Mouse (Mus musculus) forebrain, postnatal 0 days (tissue): ENCODE measurements around the gene Cd24a. TPM values are rescaled to one million over a fixed set of nuclear protein-coding genes. Genes with fewer than 3 reads are reported as not detected.

ENCODE experiments used
- ATAC-seq: fragments of 200-750 bp; cut with Nextera tagmentation; 2 replicates; pipeline ENCODE4 v1.8.0; 2017; ENCODE audit warnings: mild to moderate bottlenecking, moderate library complexity
- DNase-seq: peaks from one replicate; pipeline ENCODE4 v3.0.0-alpha.2; 2015
- H3K27ac ChIP-seq: fragments of 300-500 bp; sonication (generic); 2 replicates; pipeline ENCODE4 v1.5.1; 2014; ENCODE audit warnings: low read depth, mild to moderate bottlenecking, antibody characterized with exemption, low read length, moderate library complexity, mixed read lengths
- H3K27me3 ChIP-seq: fragments of 300-500 bp; sonication (generic); 2 replicates; pipeline ENCODE4 v1.6.1; 2014; ENCODE audit warnings: mild to moderate bottlenecking, low read length, mixed read lengths; ENCODE audit not compliant: insufficient read depth
- H3K36me3 ChIP-seq: fragments of 300-500 bp; sonication (generic); 2 replicates; pipeline ENCODE4 v1.6.1; 2014; ENCODE audit warnings: mild to moderate bottlenecking, moderate library complexity; ENCODE audit not compliant: insufficient read depth
- H3K4me1 ChIP-seq: fragments of 300-500 bp; sonication (generic); 2 replicates; pipeline ENCODE4 v1.6.1; 2014; ENCODE audit warnings: antibody characterized with exemption; ENCODE audit not compliant: insufficient read depth
- H3K4me2 ChIP-seq: fragments of 300-500 bp; sonication (generic); 2 replicates; pipeline ENCODE4 v1.6.1; 2014; ENCODE audit warnings: low read depth, mild to moderate bottlenecking, moderate library complexity
- H3K4me3 ChIP-seq: fragments of 300-500 bp; sonication (generic); 2 replicates; pipeline ENCODE4 v1.5.1; 2014; ENCODE audit warnings: low read depth, low read length, mixed read lengths
- H3K9ac ChIP-seq: fragments of 300-500 bp; sonication (generic); 2 replicates; pipeline ENCODE4 v1.6.1; 2014; ENCODE audit warnings: mild to moderate bottlenecking
- H3K9me3 ChIP-seq: fragments of 300-500 bp; sonication (generic); 2 replicates; pipeline ENCODE4 v1.6.1; 2016; ENCODE audit warnings: low read length
- CTCF ChIP-seq: sonication (generic); IDR thresholded peaks from 2 replicates; pipeline ENCODE4 v1.5.1; 2016; ENCODE audit warnings: antibody characterized with exemption, control low read depth, low read depth
- WGBS: fragments of 180-500 bp; shearing (Covaris S2); extraction: QIAGEN DNeasy Blood & Tissue Kit; methylation state at CpG from one replicate; pipeline ENCODE4 v1.1.7; 2014; 5-methylcytosine and 5-hydroxymethylcytosine counted together
- polyA plus RNA-seq: library from polyadenylated mRNA; unstranded; fragments of >200 nt; fragmentation: Nextera tagmentation; extraction: Ambion mirVana; gene quantifications from 2 replicates; pipeline ENCODE4 v1.2.1, GENCODE M21; 2015
- total RNA-seq: library from RNA; depleted of rRNA; stranded (reverse); fragments of >200 nt; gene quantifications from 2 replicates; pipeline ENCODE4 v1.2.3, GENCODE M21; 2014

Cd24a gene
- total and polyA plus RNA-seq, 2 experiments from 2014 or later: 668 to 1,087 TPM

DNA sequence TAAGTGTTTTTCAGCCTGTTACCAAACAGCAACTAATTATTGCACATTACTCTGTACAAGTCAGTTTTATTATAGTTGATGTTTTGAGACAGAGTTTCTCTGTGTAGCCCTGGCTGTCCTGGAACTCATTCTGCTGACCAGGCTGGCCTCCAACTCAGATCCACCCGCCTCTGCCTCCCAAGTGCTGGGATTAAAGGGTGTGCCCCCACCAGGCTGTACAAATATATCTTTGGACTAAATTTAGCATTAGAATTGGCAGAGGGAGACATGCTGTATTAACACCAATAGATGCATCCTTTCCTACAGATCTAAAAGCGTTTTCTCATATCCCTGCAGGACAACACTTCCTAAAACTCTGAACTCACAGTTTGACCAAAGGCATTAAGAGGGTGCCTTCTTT, 3.7 kb upstream of the Cd24a start:
- Histone ChIP-seq H3K4me1 (peaks cover 5% of the 10 kb centered on the region; the same call in 1 of the 2 replicates), H3K9me3 (no peaks in the 10 kb centered on the region), H3K4me3 (no peak overlapping the region), H3K27me3 (no peaks in the 10 kb centered on the region), H3K4me2 (no peak overlapping the region), H3K27ac (no peak overlapping the region), H3K9ac (no peak overlapping the region), H3K36me3 (no peaks in the 10 kb centered on the region)
- ATAC-seq: no peak
- TF ChIP-seq CTCF: no peak
- DNase-seq: no peak
- WGBS: 80% methylated on average over 2 of the region's 2 CpGs

DNA sequence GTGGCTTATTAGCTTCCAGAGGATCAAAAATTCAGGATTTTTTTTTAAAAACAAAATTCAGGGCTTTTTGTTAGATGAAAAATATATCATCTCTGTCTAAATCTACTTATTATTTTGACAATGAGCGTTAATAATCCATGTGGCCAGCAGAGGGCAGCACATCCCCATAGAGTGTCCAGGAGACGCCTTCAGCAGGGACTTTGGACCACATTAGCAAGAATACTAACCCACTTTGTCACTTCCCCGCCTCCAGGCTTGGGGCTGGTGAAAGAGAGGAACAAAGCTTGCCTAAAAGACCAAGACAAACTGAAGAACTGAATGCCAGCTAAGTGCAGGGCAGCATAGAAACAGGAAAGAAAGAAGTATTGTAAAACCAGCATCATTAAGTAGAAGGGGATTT, 3.1 kb upstream of the Cd24a start:
- no peaks in the 10 kb centered on the region for H3K36me3 ChIP-seq
- no peak overlapping the region for H3K4me3 ChIP-seq
- H3K27ac ChIP-seq: no peak overlapping the region
- H3K4me2 ChIP-seq: no peak overlapping the region
- WGBS: 0% methylated on average over 3 of the region's 3 CpGs
- ATAC-seq (no peak), DNase-seq (peak; percentile 91)
- H3K9me3 ChIP-seq: no peaks in the 10 kb centered on the region
- H3K27me3 ChIP-seq: no peaks in the 10 kb centered on the region
- TF ChIP-seq CTCF: peak; percentile 90
- H3K9ac ChIP-seq: no peak overlapping the region
- peaks cover 5% of the 10 kb centered on the region; the same call in 1 of the 2 replicates for H3K4me1 ChIP-seq

DNA sequence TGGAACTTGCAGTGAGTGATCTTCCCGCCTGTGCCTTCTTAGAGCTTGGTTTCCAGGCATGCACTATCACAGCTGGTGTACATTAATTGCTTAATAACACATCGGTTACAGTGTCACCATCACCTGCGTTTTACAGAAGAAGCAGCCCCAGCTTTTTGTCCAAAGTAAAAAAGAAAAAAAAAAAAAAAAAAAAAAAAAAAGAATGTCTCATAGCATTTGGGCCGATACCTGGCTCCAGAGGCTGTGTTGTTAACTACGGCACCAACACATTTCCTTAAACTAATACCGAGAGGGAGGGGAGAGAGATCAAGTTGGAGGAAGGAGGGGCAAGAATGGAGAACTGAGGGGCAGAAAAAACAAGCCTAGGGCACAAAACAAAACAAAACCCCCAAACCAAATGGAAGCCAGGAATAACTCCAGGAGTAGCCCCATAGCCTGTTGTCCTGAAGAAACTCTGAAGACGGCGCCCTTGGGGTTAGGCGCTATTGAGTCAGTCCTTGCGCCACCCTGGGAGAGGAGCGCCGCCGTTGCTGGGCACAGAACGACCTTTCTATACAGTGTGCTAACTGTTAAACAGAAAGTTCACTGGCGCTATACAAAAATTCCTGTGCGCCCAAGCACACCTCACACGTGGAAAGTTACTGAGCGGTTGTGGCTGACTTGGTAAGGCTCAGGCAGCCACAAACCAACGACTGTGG, 636 bp upstream of the Cd24a start:
- peak; percentile 21; the same call in 1 of the 2 replicates for TF ChIP-seq CTCF
- 19% methylated on average over 19 of the region's 19 CpGs for WGBS
- no peak for ATAC-seq
- peak overlapping the region; percentile 90 for H3K4me2 ChIP-seq
- no peak overlapping the region for H3K27ac ChIP-seq
- peaks cover 5% of the 10 kb centered on the region; the same call in 1 of the 2 replicates for H3K4me1 ChIP-seq
- peak overlapping the region; percentile 83; the same call in 1 of the 2 replicates for H3K4me3 ChIP-seq
- no peaks in the 10 kb centered on the region for H3K27me3 ChIP-seq
- H3K9me3 ChIP-seq: no peaks in the 10 kb centered on the region
- no peak for DNase-seq
- peak overlapping the region; percentile 97; the same call in 1 of the 2 replicates for H3K9ac ChIP-seq
- H3K36me3 ChIP-seq: no peaks in the 10 kb centered on the region

DNA sequence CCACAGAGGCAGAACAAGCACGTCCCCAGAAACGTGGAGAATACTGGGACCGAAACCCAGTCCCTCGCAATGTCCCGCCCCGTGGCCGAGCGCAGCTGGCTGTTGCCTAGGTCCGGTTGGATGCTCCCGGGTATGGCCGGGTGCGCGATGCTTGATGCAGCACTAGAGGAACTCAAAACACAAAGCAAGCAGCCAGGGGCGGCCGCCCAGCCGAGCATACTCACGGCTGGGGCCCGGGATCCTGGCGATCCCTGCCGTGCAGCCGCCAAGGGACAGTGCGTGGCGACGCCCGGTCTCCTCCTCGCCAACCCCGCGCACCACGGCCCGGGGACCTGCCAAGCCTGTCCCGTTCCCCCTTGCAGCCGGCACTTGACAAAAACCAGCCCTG, 276 bp downstream of the Cd24a start:
- peak overlapping the region; percentile 83 for H3K4me3 ChIP-seq
- peak overlapping the region; percentile 98 for H3K27ac ChIP-seq
- peak overlapping the region; percentile 90 for H3K4me2 ChIP-seq
- ATAC-seq (peak; percentile 25), DNase-seq (peak; percentile 81)
- no peak for TF ChIP-seq CTCF
- 0% methylated on average over 32 of the region's 32 CpGs for WGBS
- peaks cover 6% of the 10 kb centered on the region for H3K36me3 ChIP-seq
- peak overlapping the region; percentile 97 for H3K9ac ChIP-seq
- H3K9me3 ChIP-seq: no peaks in the 10 kb centered on the region
- peaks cover 5% of the 10 kb centered on the region; the same call in 1 of the 2 replicates for H3K4me1 ChIP-seq
- H3K27me3 ChIP-seq: no peaks in the 10 kb centered on the region

DNA sequence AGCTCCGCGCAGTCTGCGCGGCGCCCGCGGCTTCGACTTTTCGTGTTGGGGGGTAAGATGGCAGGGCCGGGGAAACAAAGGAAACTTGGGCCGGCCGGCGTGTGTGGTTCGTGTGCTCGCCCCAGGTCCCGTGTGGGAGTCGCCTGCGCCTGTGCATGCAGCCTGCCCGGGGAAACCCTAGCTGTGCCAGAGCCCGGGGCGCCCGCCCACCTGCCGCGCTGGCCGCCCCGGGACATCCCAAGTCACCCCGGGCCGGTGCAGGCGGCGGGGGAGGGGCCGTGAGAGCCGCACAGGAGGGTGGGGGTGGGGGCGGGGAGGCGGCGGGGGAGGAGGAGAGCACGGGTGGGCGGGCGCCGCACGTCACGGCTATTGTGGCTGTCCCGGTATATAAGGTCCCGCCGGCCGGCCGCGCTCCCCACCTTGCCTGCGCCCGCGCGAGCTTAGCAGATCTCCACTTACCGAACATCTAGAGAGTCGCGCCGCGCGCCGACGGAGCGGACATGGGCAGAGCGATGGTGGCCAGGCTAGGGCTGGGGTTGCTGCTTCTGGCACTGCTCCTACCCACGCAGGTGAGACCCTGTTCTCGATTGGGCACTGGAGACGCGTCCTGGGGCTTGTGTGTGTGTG, 783 bp downstream of the Cd24a start:
- H3K4me2 ChIP-seq: peak overlapping the region; percentile 90
- DNase-seq: peak; percentile 91
- H3K4me1 ChIP-seq: peaks cover 5% of the 10 kb centered on the region; the same call in 1 of the 2 replicates
- H3K4me3 ChIP-seq: peak overlapping the region; percentile 83
- H3K36me3 ChIP-seq: peaks cover 11% of the 10 kb centered on the region
- WGBS: under 1% methylated on average over 50 of the region's 65 CpGs
- no peak for TF ChIP-seq CTCF
- H3K27ac ChIP-seq: peak overlapping the region; percentile 98
- no peaks in the 10 kb centered on the region for H3K9me3 ChIP-seq
- peak; percentile 83 for ATAC-seq
- peak overlapping the region; percentile 97 for H3K9ac ChIP-seq
- no peaks in the 10 kb centered on the region for H3K27me3 ChIP-seq

DNA sequence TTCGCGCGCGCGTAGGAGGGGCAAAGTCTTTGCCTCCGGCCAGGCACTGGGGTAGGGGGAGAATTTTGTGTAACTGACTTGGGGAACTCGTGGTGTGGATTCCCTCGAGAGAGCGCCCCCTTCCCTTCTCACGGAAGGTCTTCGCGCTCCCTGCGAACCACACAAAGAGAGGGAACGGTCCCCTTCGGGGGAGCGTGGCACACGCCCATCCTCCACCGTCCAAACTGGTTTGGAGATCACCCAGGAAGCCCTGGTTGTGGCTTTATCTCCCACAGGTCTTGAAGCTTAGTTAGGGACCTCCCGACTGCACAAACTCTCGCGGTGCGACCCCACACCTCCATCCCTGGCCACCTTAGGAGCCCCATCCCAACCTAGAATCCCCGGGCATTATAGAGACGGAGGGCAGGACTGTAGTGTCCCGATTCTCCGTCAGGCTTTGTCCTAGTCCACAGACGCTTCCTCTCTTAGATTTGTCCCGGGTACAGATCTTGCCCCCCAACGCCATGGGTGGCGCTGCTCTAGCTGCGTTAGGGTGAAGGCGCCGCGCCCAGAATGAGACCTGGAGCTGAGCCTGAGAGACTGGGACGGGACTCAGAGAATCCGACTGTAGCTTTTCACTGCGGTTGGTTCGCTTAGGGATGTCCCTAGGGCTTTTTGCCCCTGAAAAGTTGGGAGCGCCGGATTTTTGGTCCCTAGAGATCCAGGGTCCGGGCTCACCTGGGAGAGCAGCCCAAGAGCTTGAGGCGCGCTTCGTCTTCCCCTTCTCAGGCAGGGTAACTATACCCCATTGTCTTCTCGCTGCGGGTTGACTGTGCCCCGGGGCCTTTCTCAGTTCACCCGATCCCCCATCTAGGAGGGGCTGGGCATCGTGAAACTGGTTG, 1.5 kb downstream of the Cd24a start:
- H3K36me3 ChIP-seq: peaks cover 18% of the 10 kb centered on the region
- H3K4me3 ChIP-seq: peak overlapping the region; percentile 83
- DNase-seq (peak; percentile 84), ATAC-seq (peak; percentile 75)
- H3K9ac ChIP-seq: peak overlapping the region; percentile 97
- peak overlapping the region; percentile 98 for H3K27ac ChIP-seq
- no peaks in the 10 kb centered on the region for H3K9me3 ChIP-seq
- peak; percentile 54 for TF ChIP-seq CTCF
- H3K4me1 ChIP-seq: peaks cover 5% of the 10 kb centered on the region; the same call in 1 of the 2 replicates
- no peaks in the 10 kb centered on the region for H3K27me3 ChIP-seq
- peak overlapping the region; percentile 90 for H3K4me2 ChIP-seq
- WGBS: 1% methylated on average over 48 of the region's 49 CpGs
